Mouse (Mus musculus): ENCODE measurements around the gene Ppp1r16b.
"Not testable (repeated sequence)": the region's sequence is repeated elsewhere in the genome, so short reads cannot be mapped to it uniquely, and the experiment has no call there.

The Ppp1r16b gene

GRCm38 (mm10) chr2:158722991-158723551 is 57.9 kb downstream of the Ppp1r16b start:
- DNase-seq (ENCODE audit: low spot score): no peak

- DNase-seq (ENCODE audit: low spot score): no peak
Measured at GRCm38 (mm10) chr2:158723806-158724205, 58.6 kb downstream of the Ppp1r16b start.

GRCm38 (mm10) chr2:158726252-158726651 is 61.1 kb downstream of the Ppp1r16b start:
- DNase-seq (ENCODE audit: low spot score): no peak

GRCm38 (mm10) chr2:158728061-158728815 is 63.0 kb downstream of the Ppp1r16b start:
- no peak for DNase-seq (ENCODE audit: low spot score)

- DNase-seq (ENCODE audit: low spot score): no peak
Measured at GRCm38 (mm10) chr2:158730896-158731295, 65.7 kb downstream of the Ppp1r16b start.

- DNase-seq (ENCODE audit: low spot score): no peak
Measured at GRCm38 (mm10) chr2:158732521-158732920, 67.3 kb downstream of the Ppp1r16b start.

- DNase-seq (ENCODE audit: low spot score): no peak
Measured at GRCm38 (mm10) chr2:158733136-158733535, 67.9 kb downstream of the Ppp1r16b start.

GRCm38 (mm10) chr2:158733914-158734313 is 68.7 kb downstream of the Ppp1r16b start:
- DNase-seq (ENCODE audit: low spot score): no peak

GRCm38 (mm10) chr2:158734500-158735152 is 69.4 kb downstream of the Ppp1r16b start:
- DNase-seq (ENCODE audit: low spot score): no peak

- no peak for DNase-seq (ENCODE audit: low spot score)
Measured at GRCm38 (mm10) chr2:158735340-158735739, 70.1 kb downstream of the Ppp1r16b start.

- DNase-seq (ENCODE audit: low spot score): not testable (repeated sequence)
Measured at GRCm38 (mm10) chr2:158736247-158736646, 71.0 kb downstream of the Ppp1r16b start.

- DNase-seq (ENCODE audit: low spot score): no peak
Measured at GRCm38 (mm10) chr2:158738591-158738990, 73.4 kb downstream of the Ppp1r16b start.

GRCm38 (mm10) chr2:158739113-158739512 is 73.9 kb downstream of the Ppp1r16b start:
- no peak for DNase-seq (ENCODE audit: low spot score)

- no peak for DNase-seq (ENCODE audit: low spot score)
Measured at GRCm38 (mm10) chr2:158741011-158741501, 75.9 kb downstream of the Ppp1r16b start.

- no peak for DNase-seq (ENCODE audit: low spot score)
Measured at GRCm38 (mm10) chr2:158742431-158742830, 77.2 kb downstream of the Ppp1r16b start.

GRCm38 (mm10) chr2:158743518-158744141 is 78.4 kb downstream of the Ppp1r16b start:
- no peak for DNase-seq (ENCODE audit: low spot score)

GRCm38 (mm10) chr2:158745049-158745482 is 79.9 kb downstream of the Ppp1r16b start:
- DNase-seq (ENCODE audit: low spot score): no peak

GRCm38 (mm10) chr2:158746164-158746563 is 81.0 kb downstream of the Ppp1r16b start:
- no peak for DNase-seq (ENCODE audit: low spot score)

GRCm38 (mm10) chr2:158749366-158749765 is 84.2 kb downstream of the Ppp1r16b start:
- DNase-seq (ENCODE audit: low spot score): no peak

GRCm38 (mm10) chr2:158760231-158760630 is 95.0 kb downstream of the Ppp1r16b start:
- no peak for DNase-seq (ENCODE audit: low spot score)

- DNase-seq (ENCODE audit: low spot score): no peak
Measured at GRCm38 (mm10) chr2:158762339-158762738, 97.1 kb downstream of the Ppp1r16b start.

GRCm38 (mm10) chr2:158767742-158768339 is 102.6 kb downstream of the Ppp1r16b start, which contains the start of gene Fam83d:
Gene Fam83d (plus strand): TSS chr2:158768093.
- DNase-seq (ENCODE audit: low spot score): peak; percentile 98
